Mouse (Mus musculus) forebrain, embryonic 12.5 days (tissue): ENCODE results near the gene Maml3. TPM values are rescaled to one million over a fixed set of nuclear protein-coding genes. Genes with fewer than 3 reads are reported as not detected.
A peak's percentile ranks its signal among the peaks of the same experiment; 100 is the strongest.

ENCODE experiments used
- ATAC-seq: fragments of 200-750 bp; cut with Nextera tagmentation; 2 replicates; pipeline ENCODE4 v1.8.0; 2017; ENCODE audit warnings: moderate TSS enrichment; ENCODE audit not compliant: low FRiP score
- H3K27ac ChIP-seq: fragments of 300-500 bp; sonication (generic); 2 replicates; pipeline ENCODE4 v1.5.1; 2016; ENCODE audit warnings: mild to moderate bottlenecking
- H3K27me3 ChIP-seq: fragments of 300-500 bp; sonication (generic); 2 replicates; pipeline ENCODE4 v1.6.1; 2016; ENCODE audit warnings: mild to moderate bottlenecking
- H3K36me3 ChIP-seq: fragments of 300-500 bp; sonication (generic); replicated peaks from 2 replicates; pipeline ENCODE4 v1.6.1; 2016; ENCODE audit warnings: mild to moderate bottlenecking
- H3K4me1 ChIP-seq: fragments of 300-500 bp; sonication (generic); 2 replicates; pipeline ENCODE4 v1.6.1; 2016
- H3K4me2 ChIP-seq: fragments of 300-500 bp; sonication (generic); 2 replicates; pipeline ENCODE4 v1.6.1; 2016; ENCODE audit warnings: mild to moderate bottlenecking, moderate library complexity
- H3K4me3 ChIP-seq: fragments of 300-500 bp; sonication (generic); replicated peaks from 2 replicates; pipeline ENCODE4 v1.5.1; 2016; ENCODE audit warnings: mild to moderate bottlenecking
- H3K9ac ChIP-seq: fragments of 300-500 bp; sonication (generic); 2 replicates; pipeline ENCODE4 v1.6.1; 2016; ENCODE audit warnings: mild to moderate bottlenecking
- H3K9me3 ChIP-seq: fragments of 300-500 bp; sonication (generic); 2 replicates; pipeline ENCODE4 v1.6.1; 2016
- WGBS: fragments of 180-500 bp; shearing (Covaris S2); methylation state at CpG from one replicate; pipeline ENCODE4 v1.1.7; 2016; 5-methylcytosine and 5-hydroxymethylcytosine counted together
- polyA plus RNA-seq: library from polyadenylated mRNA; unstranded; fragments of >200 nt; fragmentation: Nextera tagmentation; extraction: Ambion mirVana; gene quantifications from 2 replicates; pipeline ENCODE4 v1.2.1, GENCODE M21; 2016

Gene Maml3
- polyA plus RNA-seq, 1 experiment from 2014 or later, result 7.6 TPM

DNA sequence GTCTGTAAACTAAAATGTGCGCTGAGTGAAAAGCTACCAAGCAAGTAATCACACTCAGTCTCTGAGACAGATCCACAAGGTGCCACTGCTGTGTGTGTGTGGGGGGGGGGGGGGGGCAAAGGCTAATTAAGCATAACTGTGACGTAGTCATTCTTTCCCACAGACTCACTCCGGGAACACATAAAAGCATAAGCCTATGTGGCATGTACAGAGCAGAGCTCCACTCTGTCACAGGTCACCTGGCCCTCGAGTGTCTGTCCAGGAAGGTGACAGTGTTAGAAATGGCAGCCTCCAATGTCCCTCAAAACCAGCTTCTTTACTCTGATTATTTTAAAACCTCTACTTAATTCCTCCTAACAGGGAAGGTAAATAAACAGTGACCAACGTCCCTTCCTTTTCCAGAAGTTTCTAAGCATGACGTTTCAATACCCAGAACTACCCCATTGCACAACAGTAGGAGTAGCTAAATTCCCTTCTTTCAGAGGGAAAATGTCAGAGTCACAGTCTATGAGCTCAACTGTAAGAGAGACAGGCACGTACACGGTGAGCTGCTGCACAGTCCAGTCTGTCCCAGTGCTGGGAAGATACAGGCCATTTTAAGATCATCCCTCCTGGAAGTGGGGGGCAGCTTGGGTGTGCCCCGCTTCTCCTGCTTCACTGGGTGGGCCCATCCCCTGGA lies 93.7 kb downstream of the Maml3 start:
- H3K4me3 ChIP-seq, result no peak overlapping the region
- 0 out of 2 replicates have a peak overlapping the region, but pooled peaks have one; percentile 8 for H3K27ac ChIP-seq
- no peak for ATAC-seq
- no peaks in the 10 kb centered on the region for H3K27me3 ChIP-seq
- 71% methylated on average over 9 of the region's 9 CpGs for WGBS
- no peaks in the 10 kb centered on the region for H3K36me3 ChIP-seq
- H3K9me3 ChIP-seq, result no peaks in the 10 kb centered on the region
- H3K4me1 ChIP-seq, result peaks cover 45% of the 10 kb centered on the region
- no peak overlapping the region for H3K4me2 ChIP-seq
- H3K9ac ChIP-seq, result no peak overlapping the region

DNA sequence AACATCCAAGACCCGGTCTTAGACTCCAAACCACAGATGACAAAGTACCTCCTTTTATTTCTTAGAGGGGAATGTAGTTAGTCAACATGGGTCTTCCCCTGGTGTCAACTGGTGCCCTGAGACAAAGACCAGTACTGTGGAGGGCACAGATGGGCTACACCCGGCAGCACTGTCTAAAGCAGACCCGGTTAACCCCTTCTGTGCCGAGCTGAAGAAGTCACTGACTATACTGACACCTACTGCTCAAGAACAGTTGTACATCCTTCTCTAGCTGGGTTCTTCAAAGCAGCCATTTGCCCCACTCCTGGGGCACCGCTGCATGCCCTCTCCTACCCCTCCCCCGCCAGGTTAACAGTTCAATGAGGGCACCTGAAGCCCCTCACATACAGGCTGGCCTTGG lies 95.6 kb downstream of the Maml3 start:
- peak overlapping the region; percentile 58; the same call in 1 of the 2 replicates for H3K27ac ChIP-seq
- peak; percentile 42; the same call in 1 of the 2 replicates for ATAC-seq
- WGBS, result 26% methylated on average over 6 of the region's 6 CpGs
- no peaks in the 10 kb centered on the region for H3K9me3 ChIP-seq
- H3K4me1 ChIP-seq, result peaks cover 46% of the 10 kb centered on the region
- H3K9ac ChIP-seq, result no peak overlapping the region
- H3K27me3 ChIP-seq, result no peaks in the 10 kb centered on the region
- H3K4me3 ChIP-seq, result no peak overlapping the region
- H3K4me2 ChIP-seq, result 0 out of 2 replicates have a peak overlapping the region, but pooled peaks have one; percentile 15
- no peaks in the 10 kb centered on the region for H3K36me3 ChIP-seq

GRCm38 (mm10) chr3:52007602-52008252 lies 97.1 kb downstream of the Maml3 start:
- H3K4me3 ChIP-seq, result peak overlapping the region; percentile 36
- peak overlapping the region; percentile 66 for H3K4me2 ChIP-seq
- H3K27me3 ChIP-seq, result no peaks in the 10 kb centered on the region
- H3K9ac ChIP-seq, result peak overlapping the region; percentile 56
- peaks cover 46% of the 10 kb centered on the region for H3K4me1 ChIP-seq
- H3K36me3 ChIP-seq, result no peaks in the 10 kb centered on the region
- H3K9me3 ChIP-seq, result no peaks in the 10 kb centered on the region
- peak overlapping the region; percentile 90 for H3K27ac ChIP-seq
- ATAC-seq, result peak; percentile 94
- WGBS, result under 1% methylated on average over 15 of the region's 21 CpGs

- Histone ChIP-seq H3K4me2 (peak overlapping the region; percentile 66), H3K4me1 (peaks cover 51% of the 10 kb centered on the region), H3K27me3 (no peaks in the 10 kb centered on the region), H3K9ac (peak overlapping the region; percentile 56), H3K9me3 (no peaks in the 10 kb centered on the region), H3K4me3 (peak overlapping the region; percentile 36), H3K27ac (peak overlapping the region; percentile 90), H3K36me3 (no peaks in the 10 kb centered on the region)
- WGBS, result 49% methylated on average over 9 of the region's 9 CpGs
- ATAC-seq, result no peak
These were observed 98.0 kb downstream of the Maml3 start for GRCm38 (mm10) chr3:52006721-52007330.

GRCm38 (mm10) chr3:52003663-52004062 lies 101.2 kb downstream of the Maml3 start:
- no peak for ATAC-seq
- Histone ChIP-seq H3K9ac (no peak overlapping the region), H3K27me3 (no peaks in the 10 kb centered on the region), H3K27ac (no peak overlapping the region), H3K36me3 (no peaks in the 10 kb centered on the region), H3K4me2 (no peak overlapping the region), H3K4me1 (peaks cover 38% of the 10 kb centered on the region), H3K9me3 (no peaks in the 10 kb centered on the region), H3K4me3 (no peak overlapping the region)
- 91% methylated on average over 6 of the region's 6 CpGs for WGBS

- ATAC-seq, result no peak
- Histone ChIP-seq H3K9ac (no peak overlapping the region), H3K36me3 (no peaks in the 10 kb centered on the region), H3K9me3 (no peaks in the 10 kb centered on the region), H3K4me3 (no peak overlapping the region), H3K4me2 (no peak overlapping the region), H3K27me3 (no peaks in the 10 kb centered on the region), H3K27ac (no peak overlapping the region), H3K4me1 (peaks cover 25% of the 10 kb centered on the region)
- 70% methylated on average over 9 of the region's 9 CpGs for WGBS
These were observed 103.4 kb downstream of the Maml3 start for GRCm38 (mm10) chr3:52001518-52001895.

- no peak overlapping the region for H3K4me2 ChIP-seq
- ATAC-seq, result no peak
- no peak overlapping the region for H3K9ac ChIP-seq
- 89% methylated on average over 10 of the region's 10 CpGs for WGBS
- H3K27ac ChIP-seq, result no peak overlapping the region
- peaks cover 20% of the 10 kb centered on the region for H3K4me1 ChIP-seq
- no peaks in the 10 kb centered on the region for H3K27me3 ChIP-seq
- no peak overlapping the region for H3K4me3 ChIP-seq
- H3K36me3 ChIP-seq, result no peaks in the 10 kb centered on the region
- no peaks in the 10 kb centered on the region for H3K9me3 ChIP-seq
These were observed 103.9 kb downstream of the Maml3 start for GRCm38 (mm10) chr3:52000871-52001517.

GRCm38 (mm10) chr3:51999671-52000437 lies 105.0 kb downstream of the Maml3 start:
- H3K4me1 ChIP-seq, result peaks cover 26% of the 10 kb centered on the region

DNA sequence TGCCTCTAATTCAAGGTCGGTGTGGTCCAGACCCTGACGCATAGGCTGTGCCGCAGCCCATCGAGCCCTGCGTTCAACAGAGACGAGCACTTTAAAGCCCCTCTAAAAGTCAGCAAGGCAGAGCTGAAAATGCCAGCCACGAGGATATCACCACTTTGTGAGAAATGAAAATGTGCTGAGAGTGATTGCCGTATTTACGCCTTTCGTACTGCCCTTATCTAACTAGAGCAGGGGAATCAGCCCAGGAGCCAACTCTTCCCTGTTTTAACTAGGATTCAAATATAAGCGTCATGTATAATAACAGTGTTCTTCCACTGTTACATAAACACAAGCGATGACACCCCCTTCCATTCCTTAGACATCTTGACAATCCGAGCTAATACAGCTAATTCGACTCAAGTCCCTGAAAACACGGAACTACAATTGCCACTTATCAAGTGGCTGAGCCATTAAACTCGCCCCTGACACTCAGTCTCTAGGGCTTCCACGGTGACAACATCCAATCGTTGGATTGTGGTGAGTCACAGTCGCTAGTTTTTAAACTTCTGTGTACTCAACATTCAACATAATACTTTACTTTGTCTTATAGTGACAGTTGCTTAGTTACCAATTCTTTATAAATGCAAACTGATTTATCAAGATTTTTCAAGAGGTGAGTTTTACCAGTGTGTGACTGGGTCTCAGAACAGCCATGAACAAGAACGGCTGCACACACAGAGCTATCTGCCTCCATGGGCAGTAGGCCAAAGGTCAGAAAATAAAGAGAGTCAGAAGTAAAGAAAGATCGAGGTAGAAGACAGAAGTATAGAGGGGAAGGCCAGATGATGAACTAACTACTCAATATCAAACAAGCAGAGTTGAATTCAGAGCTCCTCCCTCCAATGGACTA lies 106.1 kb downstream of the Maml3 start:
- Histone ChIP-seq H3K9ac (no peak overlapping the region), H3K36me3 (no peaks in the 10 kb centered on the region), H3K4me1 (peaks cover 26% of the 10 kb centered on the region), H3K27me3 (no peaks in the 10 kb centered on the region), H3K9me3 (no peaks in the 10 kb centered on the region), H3K4me2 (no peak overlapping the region), H3K4me3 (no peak overlapping the region), H3K27ac (no peak overlapping the region)
- WGBS, result 76% methylated on average over 21 of the region's 21 CpGs
- ATAC-seq, result no peak

More at GRCm38 (mm10) chr3:51999671-52000437, 105.0 kb downstream of the Maml3 start:
- H3K9ac ChIP-seq, result no peak overlapping the region
- no peak for ATAC-seq
- 95% methylated on average over 21 of the region's 21 CpGs for WGBS
- no peak overlapping the region for H3K27ac ChIP-seq
- H3K4me3 ChIP-seq, result no peak overlapping the region
- no peak overlapping the region for H3K4me2 ChIP-seq
- no peaks in the 10 kb centered on the region for H3K9me3 ChIP-seq
- no peaks in the 10 kb centered on the region for H3K36me3 ChIP-seq
- H3K27me3 ChIP-seq, result no peaks in the 10 kb centered on the region

DNA sequence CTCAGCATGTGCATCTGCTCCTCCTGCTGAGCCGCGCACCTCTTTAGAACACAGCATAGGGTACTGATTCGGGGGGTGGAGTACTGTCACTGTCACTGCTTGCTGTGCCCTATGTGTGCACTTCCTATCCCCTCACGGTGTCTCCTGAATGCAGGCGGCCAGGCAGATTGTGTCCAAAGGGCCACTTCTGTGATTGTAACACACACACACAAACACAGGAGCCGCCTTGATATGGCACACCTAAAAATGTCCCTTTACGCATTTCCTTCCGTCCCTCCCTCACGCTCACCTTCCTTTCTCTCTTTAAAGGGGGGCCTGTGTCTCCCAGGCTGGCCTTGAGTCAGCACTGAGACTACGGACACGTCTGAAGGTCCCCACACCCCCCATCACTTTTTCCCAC lies 107.3 kb downstream of the Maml3 start:
- WGBS, result 89% methylated on average over 11 of the region's 11 CpGs
- Histone ChIP-seq H3K4me2 (no peak overlapping the region), H3K9me3 (no peaks in the 10 kb centered on the region), H3K9ac (no peak overlapping the region), H3K4me1 (peaks cover 26% of the 10 kb centered on the region), H3K36me3 (no peaks in the 10 kb centered on the region), H3K27me3 (no peaks in the 10 kb centered on the region), H3K27ac (no peak overlapping the region), H3K4me3 (no peak overlapping the region)
- ATAC-seq, result no peak

DNA sequence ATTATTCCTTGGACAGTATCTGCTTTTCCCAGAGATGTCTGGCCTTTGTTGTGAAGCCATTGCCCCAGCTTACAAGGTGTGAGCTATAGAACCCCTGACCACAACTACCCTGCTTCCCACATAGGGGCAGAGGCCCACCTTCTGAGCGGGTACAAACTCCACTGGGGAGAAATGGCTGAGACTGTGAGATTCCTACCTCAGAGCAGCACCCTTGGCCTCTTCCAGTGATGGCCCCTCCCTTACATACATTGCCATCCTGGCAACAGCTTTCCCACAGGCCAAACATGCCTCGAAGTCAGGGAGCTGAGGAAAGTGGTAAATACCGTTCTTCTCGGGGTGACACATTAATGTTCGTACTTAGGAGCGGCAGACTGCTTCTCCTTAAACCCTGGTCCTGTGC lies 118.4 kb downstream of the Maml3 start:
- H3K36me3 ChIP-seq, result no peaks in the 10 kb centered on the region
- H3K4me2 ChIP-seq, result no peak overlapping the region
- WGBS, result 75% methylated on average over 6 of the region's 6 CpGs
- H3K27me3 ChIP-seq, result no peaks in the 10 kb centered on the region
- no peak overlapping the region for H3K27ac ChIP-seq
- no peak overlapping the region for H3K9ac ChIP-seq
- no peak overlapping the region for H3K4me3 ChIP-seq
- no peaks in the 10 kb centered on the region for H3K9me3 ChIP-seq
- peaks cover 17% of the 10 kb centered on the region; the same call in 1 of the 2 replicates for H3K4me1 ChIP-seq
- no peak for ATAC-seq
